Mouse (Mus musculus) heart, adult 2 months (tissue): ENCODE results near the gene Prdm12.

Source experiments
- CTCF ChIP-seq: fragments of 200-600 bp; IDR thresholded peaks from 2 replicates; pipeline ENCODE4 v1.8.1; 2022; ENCODE audit warnings: antibody characterized with exemption, mild to moderate bottlenecking, moderate library complexity
- POLR2A ChIP-seq: fragments of 200-500 bp; IDR thresholded peaks from 2 replicates; pipeline ENCODE4 v1.6.1; 2011; ENCODE audit warnings: mild to moderate bottlenecking, low read depth, low read length, control low read depth; ENCODE audit not compliant: insufficient read depth

GRCm38 (mm10) chr2:31637311-31637710 is 2.5 kb upstream of the Prdm12 start:
- TF ChIP-seq POLR2A, result no peak
- no peak for TF ChIP-seq CTCF
